Mouse (Mus musculus) brain, embryonic 14.5 days (tissue): Measurements from ENCODE around the gene Bbip1. TPM values are rescaled to one million over a fixed set of nuclear protein-coding genes. Genes with fewer than 3 reads are reported as not detected.
A peak's percentile ranks its signal among the peaks of the same experiment; 100 is the strongest.
"Not testable (repeated sequence)": the region's sequence is repeated elsewhere in the genome, so short reads cannot be mapped to it uniquely, and the experiment has no call there.

ENCODE experiments used
- DNase-seq: peaks from one replicate; pipeline ENCODE4 v3.0.0-alpha.2; 2011; ENCODE audit warnings: low read depth
- CTCF ChIP-seq: fragments of 200-500 bp; IDR thresholded peaks from 2 replicates; pipeline ENCODE4 v1.5.1; 2012; ENCODE audit warnings: inconsistent platforms, mild to moderate bottlenecking, moderate library complexity, borderline replicate concordance; ENCODE audit not compliant: insufficient read depth, insufficient read length; ENCODE audit errors: extremely low read depth
- POLR2A ChIP-seq: fragments of 200-500 bp; IDR thresholded peaks from 2 replicates; pipeline ENCODE4 v1.6.1; 2012; ENCODE audit warnings: mild to moderate bottlenecking, inconsistent platforms, borderline replicate concordance; ENCODE audit not compliant: poor library complexity, insufficient read depth, insufficient read length, severe bottlenecking; ENCODE audit errors: extremely low read depth
- polyA plus RNA-seq: library from polyadenylated mRNA; depleted of rRNA; stranded (reverse); fragments of >200 nt; gene quantifications from 2 replicates; pipeline ENCODE4 v1.2.3, GENCODE M21; 2012

Bbip1 gene
- polyA plus RNA-seq, 1 experiment, result 83.5 TPM

DNA sequence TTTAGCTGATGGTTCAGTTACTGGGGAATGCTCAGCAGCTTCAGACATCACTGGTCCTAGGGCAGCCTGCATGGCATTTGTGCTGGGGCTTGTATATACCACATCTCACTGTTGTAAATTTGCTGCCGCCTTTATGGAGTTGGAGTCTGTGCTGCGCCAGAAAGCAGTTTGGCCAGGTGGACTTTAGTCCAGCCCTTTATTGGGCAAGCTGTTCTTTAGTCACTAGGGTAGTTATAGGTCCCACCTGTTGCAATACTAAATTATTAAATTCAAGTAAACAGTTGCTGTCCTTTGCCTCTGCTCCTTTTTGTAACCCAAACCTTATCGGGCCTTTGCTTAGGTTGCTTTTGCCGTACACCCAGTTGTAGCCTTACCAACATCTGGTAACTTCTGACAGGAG is 29.5 kb downstream of the Bbip1 start:
- TF ChIP-seq POLR2A (no peak), CTCF (no peak)
- DNase-seq, result no peak

- DNase-seq, result not testable (repeated sequence)
These were observed 37.7 kb downstream of the Bbip1 start for GRCm38 (mm10) chr19:53906703-53907070.

DNA sequence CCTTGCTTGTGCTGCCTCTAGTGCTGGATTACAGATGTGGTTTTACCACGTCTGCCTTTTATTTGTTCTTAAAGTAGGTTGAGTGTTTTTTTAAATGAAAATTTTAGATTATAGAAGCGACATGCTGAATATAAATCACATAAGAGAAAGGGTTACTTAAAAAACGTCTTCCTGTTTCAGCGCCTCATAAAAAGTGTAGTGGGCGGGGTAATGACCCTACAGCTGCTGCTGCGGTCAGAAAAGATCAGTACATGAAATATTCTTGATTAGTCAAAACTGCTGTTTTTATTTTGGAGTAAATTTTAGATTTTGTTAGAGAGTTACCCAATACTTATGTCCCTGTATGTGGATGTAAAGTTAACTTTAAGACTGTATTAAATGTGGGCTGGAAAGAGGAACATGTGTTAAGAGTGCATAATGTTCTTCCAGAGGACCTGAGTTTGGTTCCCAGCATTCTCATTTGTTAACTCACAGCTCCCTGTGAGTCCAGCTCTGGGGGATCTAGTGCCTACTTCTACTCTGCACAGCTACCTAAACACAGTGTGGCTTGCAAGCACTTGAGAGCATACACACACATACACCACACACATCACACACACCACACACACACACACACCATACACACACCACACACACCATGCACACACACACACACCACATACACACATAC is 38.3 kb downstream of the Bbip1 start:
- DNase-seq, result no peak
- TF ChIP-seq CTCF, result no peak
- no peak for TF ChIP-seq POLR2A

- TF ChIP-seq POLR2A, result no peak
- TF ChIP-seq CTCF, result no peak
These were observed 39.5 kb downstream of the Bbip1 start for GRCm38 (mm10) chr19:53904833-53905480.

GRCm38 (mm10) chr19:53903507-53904321 is 40.7 kb downstream of the Bbip1 start:
- peak; percentile 81 for DNase-seq

More at GRCm38 (mm10) chr19:53904833-53905480, 39.5 kb downstream of the Bbip1 start:
- no peak for DNase-seq

GRCm38 (mm10) chr19:53902739-53903487 is 41.5 kb downstream of the Bbip1 start:
- no peak for TF ChIP-seq CTCF
- TF ChIP-seq POLR2A, result peak; percentile 73
- peak; percentile 99 for DNase-seq

More at GRCm38 (mm10) chr19:53903507-53904321, 40.7 kb downstream of the Bbip1 start:
- TF ChIP-seq CTCF, result peak; percentile 29; the same call in 1 of the 2 replicates
- no peak for TF ChIP-seq POLR2A

GRCm38 (mm10) chr19:53901931-53902738 is 42.3 kb downstream of the Bbip1 start:
- no peak for DNase-seq
- TF ChIP-seq CTCF, result no peak
- TF ChIP-seq POLR2A, result no peak

DNA sequence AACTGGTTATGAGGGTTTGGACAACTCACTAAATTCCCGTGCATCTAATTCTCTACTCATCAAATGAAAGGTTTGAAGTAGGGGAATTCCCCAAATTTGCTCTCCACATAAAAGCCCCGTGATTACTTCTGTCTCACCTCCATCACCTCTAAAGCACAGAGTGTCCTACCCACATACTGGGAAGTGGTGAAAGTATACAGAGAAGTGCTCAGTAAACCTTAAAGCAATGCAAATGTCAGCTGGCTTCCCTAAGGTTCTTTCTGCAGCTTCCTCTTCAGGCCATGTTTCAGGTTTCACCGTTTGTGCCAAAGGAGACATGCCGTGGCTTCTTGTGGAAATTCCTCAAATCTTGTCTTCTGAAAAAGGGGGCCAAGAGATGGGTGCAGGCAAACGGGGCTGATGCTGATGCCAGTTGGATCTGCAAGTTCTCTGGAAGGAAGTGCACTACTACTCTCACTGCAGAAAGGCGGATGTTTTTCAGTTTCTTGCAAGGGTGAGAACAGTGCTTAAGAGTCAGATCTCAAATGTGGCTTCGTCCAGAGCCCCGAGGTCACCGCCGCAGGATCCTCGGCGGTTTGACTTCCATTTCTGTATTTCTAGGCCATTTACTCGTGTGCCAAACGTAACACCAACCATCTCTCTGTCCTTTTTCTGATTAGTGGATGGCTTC is 44.4 kb downstream of the Bbip1 start:
- TF ChIP-seq CTCF (no peak), POLR2A (no peak)
- no peak for DNase-seq

DNA sequence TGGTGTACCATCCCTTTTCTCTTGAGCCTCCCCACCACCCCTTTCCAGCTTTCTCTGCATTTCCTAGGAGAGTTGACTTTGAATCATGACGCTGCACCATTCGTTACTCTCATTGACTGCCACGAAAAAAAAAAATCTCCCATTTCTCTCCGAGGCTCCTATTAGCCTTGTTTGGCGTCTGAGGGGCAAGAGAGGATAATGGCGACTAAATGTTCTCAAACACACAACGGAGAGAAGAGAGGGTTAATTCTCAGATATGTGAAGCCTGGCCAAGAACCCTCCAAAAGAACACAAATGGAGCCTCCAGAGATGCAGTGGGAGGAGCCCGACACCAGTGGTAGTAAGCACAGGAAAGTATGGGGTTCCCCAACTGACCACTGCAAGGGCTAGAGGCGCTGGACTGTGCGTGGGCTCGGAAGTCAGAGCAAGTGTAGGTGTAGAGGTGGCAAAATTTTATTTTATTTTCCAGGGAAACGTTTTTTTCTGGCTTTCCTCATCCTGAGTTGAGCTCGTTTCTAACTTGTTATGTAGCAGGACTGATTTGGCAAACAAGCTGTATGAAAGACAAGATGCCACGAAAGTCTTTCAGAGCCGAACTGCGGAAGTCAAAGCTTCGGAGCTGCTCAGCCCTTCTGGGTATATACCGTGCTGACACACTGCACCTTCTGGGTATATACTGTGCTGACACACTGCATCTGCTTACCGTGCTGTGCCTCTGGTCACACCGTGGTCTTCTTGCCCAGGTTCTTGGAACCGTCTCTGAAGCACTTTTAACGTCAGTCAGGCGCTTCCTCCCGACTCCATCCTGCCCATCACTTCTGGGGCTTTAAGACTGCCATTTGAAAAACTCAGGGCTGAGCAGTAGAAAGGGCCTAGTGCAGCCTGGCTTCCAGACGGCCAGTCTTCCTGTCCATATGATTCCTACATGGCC is 45.2 kb downstream of the Bbip1 start:
- no peak for TF ChIP-seq CTCF
- TF ChIP-seq POLR2A, result no peak
- no peak for DNase-seq

DNA sequence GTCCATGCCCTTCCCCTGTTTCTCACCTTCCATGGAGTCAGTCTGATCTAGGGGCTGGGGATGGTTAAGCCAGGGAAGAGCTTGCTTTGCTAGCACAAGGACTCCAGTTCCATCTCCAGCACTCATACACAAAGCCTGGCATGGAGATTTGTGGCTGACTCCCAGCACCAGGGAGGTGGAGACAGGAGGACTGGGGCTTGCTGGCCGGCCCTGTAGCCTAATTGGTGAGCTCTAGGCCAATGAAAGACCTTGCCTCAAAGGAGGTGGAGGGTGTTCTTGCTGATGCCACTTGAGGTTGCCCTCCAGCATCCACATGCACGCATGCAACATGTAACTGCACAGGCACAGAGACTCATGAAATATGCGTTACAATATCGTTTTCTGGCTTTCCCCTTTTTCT is 45.9 kb downstream of the Bbip1 start:
- no peak for DNase-seq
- TF ChIP-seq CTCF, result no peak
- TF ChIP-seq POLR2A, result no peak
